Mouse (Mus musculus): ENCODE data around the gene Tgif2lx2.
"Not testable (repeated sequence)": the region's sequence is repeated elsewhere in the genome, so short reads cannot be mapped to it uniquely, and the experiment has no call there.

Tgif2lx2 gene

GRCm38 (mm10) chrX:118426927-118427326, at the start of gene Tgif2lx2:
Gene Tgif2lx2 (plus strand): TSS chrX:118427227.
- DNase-seq (ENCODE audit: low read depth), result not testable (repeated sequence)

Measured in c-Kit-positive CD71-positive TER-119-negative erythroid progenitor cells, embryonic 14.5 days (primary cell).